Mouse (Mus musculus) heart, embryonic 16.5 days (tissue): ENCODE data around the gene Atp8b4. TPM values are rescaled to one million over a fixed set of nuclear protein-coding genes. Genes with fewer than 3 reads are reported as not detected.
"Not testable (repeated sequence)": the region's sequence is repeated elsewhere in the genome, so short reads cannot be mapped to it uniquely, and the experiment has no call there.

ENCODE experiments used
- ATAC-seq: fragments of 200-750 bp; cut with Nextera tagmentation; replicated peaks from 2 replicates; pipeline ENCODE4 v1.8.0; 2017; ENCODE audit warnings: moderate number of reproducible peaks; ENCODE audit not compliant: insufficient read depth, low FRiP score; ENCODE audit errors: extremely low read depth
- H3K27ac ChIP-seq: fragments of 300-500 bp; sonication (generic); 2 replicates; pipeline ENCODE4 v1.5.1; 2014; ENCODE audit warnings: mild to moderate bottlenecking, low read length, control low read depth, moderate library complexity
- H3K27me3 ChIP-seq: fragments of 300-500 bp; sonication (generic); 2 replicates; pipeline ENCODE4 v1.6.1; 2014; ENCODE audit warnings: low read length, mixed read lengths; ENCODE audit not compliant: control insufficient read depth, insufficient read depth
- H3K36me3 ChIP-seq: fragments of 300-500 bp; sonication (generic); 2 replicates; pipeline ENCODE4 v1.6.1; 2014; ENCODE audit not compliant: control insufficient read depth, insufficient read depth
- H3K4me1 ChIP-seq: fragments of 300-500 bp; sonication (generic); 2 replicates; pipeline ENCODE4 v1.6.1; 2014; ENCODE audit warnings: low read length, mixed read lengths; ENCODE audit not compliant: control insufficient read depth, insufficient read depth
- H3K4me2 ChIP-seq: fragments of 300-500 bp; sonication (generic); 2 replicates; pipeline ENCODE4 v1.6.1; 2014; ENCODE audit warnings: low read depth, mild to moderate bottlenecking, control low read depth, low read length
- H3K4me3 ChIP-seq: fragments of 300-500 bp; sonication (generic); 2 replicates; pipeline ENCODE4 v1.5.1; 2014; ENCODE audit warnings: mild to moderate bottlenecking, control low read depth, low read length
- H3K9ac ChIP-seq: fragments of 300-500 bp; sonication (generic); 2 replicates; pipeline ENCODE4 v1.6.1; 2014; ENCODE audit warnings: low read length, control low read depth
- H3K9me3 ChIP-seq: fragments of 300-500 bp; sonication (generic); replicated peaks from 2 replicates; pipeline ENCODE4 v1.6.1; 2016; ENCODE audit warnings: low read length; ENCODE audit not compliant: control insufficient read depth
- WGBS: fragments of 180-500 bp; shearing (Covaris S2); extraction: QIAGEN DNeasy Blood & Tissue Kit; methylation state at CpG from one replicate; pipeline ENCODE4 v1.1.7; 2014; 5-methylcytosine and 5-hydroxymethylcytosine counted together
- polyA plus RNA-seq: library from polyadenylated mRNA; unstranded; fragments of >200 nt; fragmentation: Nextera tagmentation; extraction: Ambion mirVana; gene quantifications from 2 replicates; pipeline ENCODE4 v1.2.1, GENCODE M21; 2015

Gene Atp8b4
- polyA plus RNA-seq, 1 experiment from 2014 or later: 2.0 TPM

GRCm38 (mm10) chr2:126524271-126524670 lies 23.8 kb upstream of the Atp8b4 start:
- Histone ChIP-seq H3K27me3 (no peaks in the 10 kb centered on the region), H3K4me2 (no peak overlapping the region), H3K4me3 (no peak overlapping the region), H3K27ac (no peak overlapping the region), H3K9ac (no peak overlapping the region), H3K9me3 (no peaks in the 10 kb centered on the region), H3K36me3 (no peaks in the 10 kb centered on the region), H3K4me1 (peaks cover 3% of the 10 kb centered on the region; the same call in 1 of the 2 replicates)
- ATAC-seq: no peak
- 82% methylated on average over 2 of the region's 2 CpGs for WGBS

DNA sequence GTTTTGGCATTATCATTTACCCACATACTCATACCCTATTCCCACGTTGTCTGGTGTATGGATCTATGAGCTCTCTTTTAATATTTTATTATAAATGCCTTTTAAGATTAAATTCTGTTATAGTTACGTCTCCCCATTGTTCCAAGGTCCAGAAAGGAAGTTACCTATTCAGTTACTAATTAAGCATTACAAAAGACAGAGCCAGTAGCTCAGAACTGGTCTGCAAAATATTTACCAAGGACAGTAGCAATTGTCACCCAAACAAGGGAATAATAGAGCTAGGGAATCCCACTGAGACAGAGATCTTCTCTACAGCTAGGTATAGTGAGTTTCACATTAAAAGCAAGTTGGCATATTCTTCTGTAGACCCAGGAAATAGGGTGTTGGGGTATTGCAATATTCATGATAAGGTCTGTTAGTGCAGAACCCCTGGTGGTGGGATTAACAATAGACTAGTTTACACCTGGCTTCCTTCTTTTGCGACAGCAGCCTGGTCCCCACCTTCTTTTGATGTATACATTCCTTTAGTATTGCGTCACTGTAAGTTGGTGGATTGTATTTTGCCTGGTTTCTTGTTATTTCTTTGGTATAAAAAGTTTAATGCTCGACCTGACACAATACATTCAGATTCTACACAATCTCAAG lies 22.7 kb upstream of the Atp8b4 start:
- 58% methylated on average over 5 of the region's 5 CpGs for WGBS

DNA sequence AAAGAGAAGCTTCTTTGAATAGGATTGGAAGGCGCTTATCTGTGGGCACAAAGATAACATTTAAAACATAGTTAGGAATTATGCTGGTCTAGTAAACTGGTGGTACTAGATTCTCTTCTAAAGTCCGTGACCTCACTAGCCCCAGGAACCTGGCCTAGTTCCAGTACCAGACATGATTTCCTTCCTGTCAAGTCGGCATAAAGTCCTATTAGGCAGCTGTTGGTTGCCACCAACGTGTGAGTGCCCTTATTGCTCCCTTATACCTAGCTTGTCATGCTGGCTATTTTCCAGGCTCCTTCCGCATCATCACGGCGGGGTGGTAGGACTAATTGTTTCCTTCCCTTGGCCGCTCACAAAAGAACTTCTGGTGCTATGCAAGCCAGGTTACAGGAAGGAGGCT lies 21.6 kb upstream of the Atp8b4 start:
- H3K36me3 ChIP-seq: no peaks in the 10 kb centered on the region
- 56% methylated on average over 8 of the region's 8 CpGs for WGBS

More for the DNA sequence above, 22.7 kb upstream of the Atp8b4 start:
- H3K36me3 ChIP-seq, H3K4me1 ChIP-seq, H3K9ac ChIP-seq, H3K4me3 ChIP-seq, H3K27ac ChIP-seq, H3K27me3 ChIP-seq, H3K9me3 ChIP-seq, ATAC-seq, H3K4me2 ChIP-seq: not testable (repeated sequence)

DNA sequence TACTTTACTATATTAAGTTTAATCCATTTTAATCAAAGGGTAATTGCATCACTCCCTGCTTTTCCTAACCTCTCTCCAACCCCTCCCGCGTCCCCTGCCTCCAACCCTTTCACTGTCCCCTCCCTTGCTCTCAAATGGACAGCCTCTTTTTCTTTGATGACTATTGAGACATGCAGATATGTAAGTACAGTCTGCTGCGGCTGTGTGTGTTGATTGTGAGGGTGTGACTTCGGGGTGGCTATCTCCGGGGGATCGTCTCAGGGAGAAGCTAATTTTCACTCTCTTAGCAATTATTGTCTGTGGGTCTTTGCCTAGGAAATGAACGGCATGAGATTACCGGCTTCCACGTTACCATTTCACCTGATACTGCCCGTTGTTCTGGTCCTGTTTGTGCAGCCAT lies 21.0 kb upstream of the Atp8b4 start:
- no peak for ATAC-seq
- H3K4me2 ChIP-seq: no peak overlapping the region
- H3K9ac ChIP-seq: no peak overlapping the region
- no peaks in the 10 kb centered on the region for H3K9me3 ChIP-seq
- no peaks in the 10 kb centered on the region for H3K27me3 ChIP-seq
- 65% methylated on average over 10 of the region's 10 CpGs for WGBS
- H3K4me3 ChIP-seq: no peak overlapping the region
- H3K36me3 ChIP-seq: no peaks in the 10 kb centered on the region
- H3K27ac ChIP-seq: no peak overlapping the region
- peaks cover 3% of the 10 kb centered on the region; the same call in 1 of the 2 replicates for H3K4me1 ChIP-seq

More for the DNA sequence above, 21.6 kb upstream of the Atp8b4 start:
- no peaks in the 10 kb centered on the region for H3K9me3 ChIP-seq
- no peak overlapping the region for H3K4me3 ChIP-seq
- no peak overlapping the region for H3K9ac ChIP-seq
- no peaks in the 10 kb centered on the region for H3K27me3 ChIP-seq
- H3K27ac ChIP-seq: no peak overlapping the region
- H3K4me1 ChIP-seq: peaks cover 3% of the 10 kb centered on the region; the same call in 1 of the 2 replicates
- H3K4me2 ChIP-seq: no peak overlapping the region
- ATAC-seq: no peak

- H3K4me1 ChIP-seq: peaks cover 3% of the 10 kb centered on the region; the same call in 1 of the 2 replicates
- no peak overlapping the region for H3K27ac ChIP-seq
- H3K4me3 ChIP-seq: no peak overlapping the region
- no peaks in the 10 kb centered on the region for H3K9me3 ChIP-seq
- H3K27me3 ChIP-seq: no peaks in the 10 kb centered on the region
- WGBS: 12% methylated on average over 7 of the region's 7 CpGs
- no peak overlapping the region for H3K9ac ChIP-seq
- H3K36me3 ChIP-seq: no peaks in the 10 kb centered on the region
- H3K4me2 ChIP-seq: no peak overlapping the region
- no peak for ATAC-seq
Measured at GRCm38 (mm10) chr2:126520828-126521227, 20.4 kb upstream of the Atp8b4 start.

DNA sequence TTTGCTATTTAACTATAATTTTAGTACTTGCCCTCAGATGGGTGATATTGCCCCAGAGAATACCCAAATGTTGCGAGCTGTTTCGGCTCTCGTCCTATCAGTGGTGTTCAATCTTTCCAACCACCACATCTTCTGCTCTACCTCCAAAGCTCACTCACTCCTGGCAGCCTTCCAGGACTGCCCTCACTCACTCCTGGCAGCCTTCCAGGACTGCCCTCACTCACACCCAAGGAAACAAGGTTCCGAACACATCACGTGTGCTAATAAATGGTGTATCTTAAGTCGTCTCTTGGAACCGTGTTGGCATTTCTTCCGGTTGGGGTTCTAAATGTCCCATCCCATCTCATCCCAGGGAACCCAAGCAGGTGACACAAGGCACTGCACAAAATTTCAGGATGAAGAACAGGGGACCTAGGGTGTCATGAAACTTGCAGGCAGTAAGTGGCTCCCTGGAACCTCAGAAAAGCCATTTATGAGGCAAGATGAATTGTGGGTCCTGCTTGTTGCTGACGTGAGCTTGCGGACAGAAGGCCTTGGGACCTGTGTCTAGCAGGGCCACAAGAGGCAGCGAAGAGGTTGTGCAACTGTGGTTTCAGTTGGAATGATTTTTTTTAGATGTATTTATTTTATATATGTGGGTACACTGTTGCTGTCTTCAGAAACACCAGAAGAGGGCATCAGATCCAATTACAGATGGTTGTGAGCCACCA lies 19.6 kb upstream of the Atp8b4 start:
- no peak overlapping the region for H3K4me2 ChIP-seq
- H3K36me3 ChIP-seq: no peaks in the 10 kb centered on the region
- no peak overlapping the region for H3K9ac ChIP-seq
- WGBS: 46% methylated on average over 11 of the region's 11 CpGs
- no peak for ATAC-seq
- H3K4me3 ChIP-seq: no peak overlapping the region
- no peaks in the 10 kb centered on the region for H3K9me3 ChIP-seq
- no peaks in the 10 kb centered on the region for H3K27me3 ChIP-seq
- peaks cover 3% of the 10 kb centered on the region; the same call in 1 of the 2 replicates for H3K4me1 ChIP-seq
- H3K27ac ChIP-seq: no peak overlapping the region

DNA sequence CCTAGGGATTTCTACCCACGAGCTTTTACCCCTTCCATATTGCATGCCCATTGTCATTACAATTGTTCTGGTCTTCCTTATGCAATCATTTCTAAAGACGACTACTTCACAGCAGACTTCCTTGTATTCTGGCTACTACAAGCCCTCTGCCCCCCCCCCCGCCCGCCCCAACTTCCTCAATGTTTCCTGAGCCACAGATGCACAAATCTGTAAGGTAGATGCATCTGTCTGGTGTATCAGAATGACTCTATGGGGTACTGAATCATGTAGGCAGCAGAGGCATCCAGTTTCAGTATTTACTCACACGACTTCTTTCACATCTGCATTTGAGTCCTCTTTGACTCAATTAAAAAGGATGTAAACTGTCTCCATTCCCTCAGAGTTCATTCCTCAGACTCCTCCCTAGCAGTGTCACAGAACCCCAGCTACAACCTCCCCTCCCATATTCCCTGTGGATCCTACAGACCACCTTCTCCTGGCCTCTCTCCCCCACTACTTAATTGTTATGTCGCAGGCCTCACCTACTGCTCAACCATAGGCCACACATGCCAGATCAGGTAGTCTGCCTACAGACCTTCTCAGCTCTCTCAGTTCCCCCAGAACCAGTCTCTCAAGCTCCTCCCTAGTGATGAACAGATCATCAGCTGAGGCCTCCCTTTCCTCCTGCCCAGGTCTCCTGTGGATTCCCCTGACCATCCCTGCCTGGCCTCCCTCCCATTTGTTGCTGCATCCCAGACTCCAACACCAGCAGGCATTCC lies 14.8 kb upstream of the Atp8b4 start:
- Histone ChIP-seq H3K27ac (no peak overlapping the region), H3K9me3 (no peaks in the 10 kb centered on the region), H3K4me2 (no peak overlapping the region), H3K9ac (no peak overlapping the region), H3K27me3 (no peaks in the 10 kb centered on the region), H3K4me1 (peaks cover 3% of the 10 kb centered on the region; the same call in 1 of the 2 replicates), H3K36me3 (no peaks in the 10 kb centered on the region), H3K4me3 (no peak overlapping the region)
- 68% methylated on average over 6 of the region's 6 CpGs for WGBS
- ATAC-seq: no peak

DNA sequence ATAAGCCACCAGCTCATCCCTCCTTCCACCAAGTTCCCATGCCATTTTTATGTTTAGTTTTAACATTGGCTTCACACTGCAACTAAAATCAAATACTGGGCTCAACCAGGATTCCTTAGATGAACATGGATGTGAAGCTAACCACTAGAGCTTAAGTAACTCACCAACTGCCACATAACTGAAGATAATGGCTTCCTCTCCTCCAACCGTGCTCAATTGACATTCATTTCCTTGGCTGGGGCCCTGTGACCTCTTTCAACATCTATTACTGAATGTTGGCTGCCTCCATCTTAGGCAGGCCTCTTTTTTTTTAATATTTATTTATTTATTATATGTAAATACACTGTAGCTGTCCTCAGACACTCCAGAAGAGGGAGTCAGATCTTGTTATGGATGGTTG lies 7.8 kb upstream of the Atp8b4 start:
- Histone ChIP-seq H3K4me1 (peaks cover 2% of the 10 kb centered on the region; the same call in 1 of the 2 replicates), H3K4me2 (no peak overlapping the region), H3K9ac (no peak overlapping the region)

GRCm38 (mm10) chr2:126507477-126507876 lies 7.0 kb upstream of the Atp8b4 start:
- no peaks in the 10 kb centered on the region for H3K9me3 ChIP-seq
- no peak overlapping the region for H3K9ac ChIP-seq
- peaks cover 2% of the 10 kb centered on the region; the same call in 1 of the 2 replicates for H3K4me1 ChIP-seq
- no peak for ATAC-seq
- no peak overlapping the region for H3K27ac ChIP-seq
- H3K4me2 ChIP-seq: no peak overlapping the region
- no peaks in the 10 kb centered on the region for H3K36me3 ChIP-seq
- H3K4me3 ChIP-seq: no peak overlapping the region
- H3K27me3 ChIP-seq: no peaks in the 10 kb centered on the region
- 88% methylated on average over 5 of the region's 5 CpGs for WGBS

More for the DNA sequence above, 7.8 kb upstream of the Atp8b4 start:
- 32% methylated on average over 1 of the region's 1 CpGs for WGBS
- no peaks in the 10 kb centered on the region for H3K36me3 ChIP-seq
- no peaks in the 10 kb centered on the region for H3K27me3 ChIP-seq
- H3K27ac ChIP-seq: no peak overlapping the region
- no peak for ATAC-seq
- H3K4me3 ChIP-seq: no peak overlapping the region
- no peaks in the 10 kb centered on the region for H3K9me3 ChIP-seq
